Mouse (Mus musculus) frontal cortex, postnatal 36 days (tissue): ENCODE results near the gene Ttc7b.
A peak's percentile ranks its signal among the peaks of the same experiment; 100 is the strongest.

ENCODE experiments used
- DNase-seq, 2 experiments: peaks; one replicate each; pipeline ENCODE4 v3.0.0; 2022; ENCODE audit warnings: low spot score in 2 of 2

Ttc7b gene

GRCm38 (mm10) chr12:100455453-100455852 is 65.2 kb downstream of the Ttc7b start:
- no peak for DNase-seq

GRCm38 (mm10) chr12:100447701-100448277 is 72.8 kb downstream of the Ttc7b start:
- DNase-seq, result no peak

GRCm38 (mm10) chr12:100447161-100447560 is 73.5 kb downstream of the Ttc7b start:
- no peak for DNase-seq

DNA sequence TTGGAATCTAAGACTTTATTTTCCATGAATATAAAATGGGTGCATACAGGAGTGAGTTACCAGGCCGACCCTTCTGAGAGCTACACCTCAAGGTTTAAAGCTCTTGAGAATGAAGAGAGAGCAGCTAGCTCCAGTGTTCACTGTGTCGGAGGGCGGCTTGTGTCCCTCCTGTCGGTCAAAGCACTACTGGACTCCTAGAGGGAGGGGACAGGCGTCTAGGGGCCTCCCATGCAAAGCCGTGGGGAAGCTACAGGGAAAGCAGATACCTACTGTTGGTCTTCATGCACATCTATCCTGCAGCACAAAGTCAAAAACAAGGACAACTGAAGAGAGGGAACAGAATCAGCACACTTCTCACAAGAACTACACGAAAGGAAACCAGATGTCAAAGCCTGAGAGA is 74.9 kb downstream of the Ttc7b start:
- DNase-seq, result no peak

DNA sequence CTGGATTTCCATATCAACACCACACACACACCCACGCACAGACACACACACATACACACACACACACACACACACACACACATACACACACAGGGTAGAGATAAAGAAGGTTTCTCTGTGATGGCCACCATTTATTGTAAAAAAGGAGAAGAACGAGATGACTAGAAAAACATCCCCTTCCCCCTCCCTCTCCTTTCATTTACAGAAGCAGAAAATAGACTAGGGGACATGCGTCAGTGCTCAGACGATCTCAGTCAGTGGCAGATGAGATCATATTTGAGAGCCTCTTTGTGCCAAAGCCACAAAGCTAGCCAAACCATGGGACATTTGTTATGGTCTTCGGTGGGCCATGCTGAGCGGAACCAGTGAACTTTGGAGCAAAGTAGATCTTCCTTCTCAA is 75.4 kb downstream of the Ttc7b start:
- DNase-seq, result no peak

DNA sequence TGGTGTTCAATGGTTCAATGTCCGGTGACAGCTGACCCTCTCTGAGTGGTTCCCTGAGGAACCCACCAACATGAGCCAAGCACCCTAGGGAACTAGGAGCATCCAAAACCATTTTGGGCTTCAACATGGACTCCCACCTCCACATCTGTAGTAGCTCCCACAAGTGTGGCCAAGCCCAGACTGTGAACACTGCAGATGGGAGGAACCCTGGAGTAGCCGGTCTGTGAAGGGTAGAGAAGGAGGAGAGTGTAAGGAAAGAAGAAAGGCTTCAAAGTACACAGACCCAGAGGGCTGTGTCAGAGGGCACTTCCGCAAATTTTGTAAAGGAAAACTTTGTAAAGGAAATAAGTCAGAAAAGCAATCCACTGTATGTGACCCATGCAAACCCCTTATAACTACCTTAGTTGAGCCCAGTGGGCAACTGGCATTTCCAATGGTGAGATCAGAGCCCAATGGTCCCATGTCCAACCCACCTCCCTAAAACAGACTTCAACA is 75.9 kb downstream of the Ttc7b start:
- no peak for DNase-seq

DNA sequence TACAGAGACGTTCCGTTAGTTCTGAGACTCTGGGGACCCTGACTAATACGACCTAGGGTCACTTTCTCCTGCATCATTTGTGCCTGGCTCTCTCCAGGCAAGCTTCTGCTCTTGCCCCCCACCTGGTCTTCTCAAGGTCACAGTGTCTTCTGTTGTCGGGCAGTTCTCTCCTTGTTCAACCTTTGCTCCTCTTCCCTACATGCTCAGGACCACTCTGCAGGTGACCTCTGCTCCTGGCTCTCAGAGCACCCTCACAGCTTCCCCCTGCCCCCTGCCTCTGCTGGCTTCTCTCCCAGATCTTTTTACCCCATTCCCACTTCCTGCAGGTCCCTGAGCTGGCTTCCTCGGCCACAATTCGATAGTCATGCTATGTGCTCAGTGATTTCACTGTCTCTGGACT is 77.2 kb downstream of the Ttc7b start:
- DNase-seq, result no peak

DNA sequence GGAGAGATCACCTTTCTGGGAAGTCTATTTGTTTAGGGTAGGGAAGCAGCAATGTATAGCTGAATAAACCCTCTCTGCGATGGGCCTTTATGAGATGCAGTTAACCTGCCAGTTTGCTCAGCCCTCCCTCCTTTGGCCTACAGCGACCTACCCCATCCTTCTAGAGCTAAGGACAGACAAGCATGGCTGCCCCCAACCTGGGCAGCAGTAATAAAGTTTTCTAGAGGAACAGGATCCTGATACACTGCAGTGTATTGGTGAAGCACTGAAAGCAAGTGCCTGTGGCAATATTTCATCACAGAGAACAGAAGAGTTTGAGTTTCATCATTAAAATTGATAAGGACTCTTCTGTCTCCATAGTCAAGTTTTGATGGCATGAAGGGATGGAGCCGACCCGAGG is 79.0 kb downstream of the Ttc7b start:
- no peak for DNase-seq

DNA sequence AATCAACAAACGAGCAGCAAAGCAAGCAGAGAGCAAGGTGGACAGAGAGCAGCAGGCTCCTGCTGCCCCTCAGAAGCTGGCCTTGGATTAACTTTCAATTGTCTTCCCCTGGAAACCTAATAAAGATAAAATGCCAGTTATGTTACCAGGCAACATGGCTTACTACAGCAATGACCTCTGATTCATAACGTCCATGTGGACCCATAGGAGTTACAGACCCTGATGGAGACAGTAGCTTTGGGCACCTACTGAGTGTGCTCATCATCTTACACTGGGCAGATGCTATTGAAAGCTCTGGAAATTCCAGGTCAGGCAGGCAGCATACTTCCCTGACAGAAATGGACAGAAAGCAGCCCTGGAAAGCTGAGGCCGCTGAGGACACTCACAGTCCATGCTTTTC is 80.7 kb downstream of the Ttc7b start:
- DNase-seq, result no peak

DNA sequence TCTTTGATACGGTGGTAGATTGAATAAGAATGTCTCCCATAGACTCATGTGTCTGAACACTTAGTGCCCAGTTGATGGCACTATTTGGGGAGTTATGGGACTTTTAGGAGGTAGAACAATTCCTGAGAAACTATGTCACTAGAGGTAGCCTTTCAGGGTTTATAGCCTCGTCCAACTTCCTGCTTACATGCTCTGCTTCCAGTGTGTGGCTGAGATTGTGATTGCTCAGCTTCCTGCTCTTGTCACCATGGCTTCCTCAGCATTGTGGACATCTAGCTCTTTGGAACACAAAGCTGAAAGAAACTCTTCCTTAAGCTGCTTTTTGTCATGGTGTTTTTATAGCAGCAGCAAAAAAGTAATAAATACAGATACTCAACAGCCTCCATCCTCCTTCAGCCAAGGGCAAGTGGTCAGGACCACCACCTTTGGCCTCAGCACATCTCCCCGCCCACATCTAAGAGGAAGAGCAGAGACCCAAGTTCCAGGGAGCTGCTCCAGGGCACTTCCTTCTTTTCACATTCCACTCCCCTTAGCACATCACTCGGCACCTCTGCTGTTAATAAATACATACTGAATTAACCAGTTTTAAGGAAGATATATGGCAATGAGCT is 81.4 kb downstream of the Ttc7b start:
- no peak for DNase-seq

GRCm38 (mm10) chr12:100438509-100438908 is 82.1 kb downstream of the Ttc7b start:
- peak in 1 of 2 experiments; percentile 46 for DNase-seq

DNA sequence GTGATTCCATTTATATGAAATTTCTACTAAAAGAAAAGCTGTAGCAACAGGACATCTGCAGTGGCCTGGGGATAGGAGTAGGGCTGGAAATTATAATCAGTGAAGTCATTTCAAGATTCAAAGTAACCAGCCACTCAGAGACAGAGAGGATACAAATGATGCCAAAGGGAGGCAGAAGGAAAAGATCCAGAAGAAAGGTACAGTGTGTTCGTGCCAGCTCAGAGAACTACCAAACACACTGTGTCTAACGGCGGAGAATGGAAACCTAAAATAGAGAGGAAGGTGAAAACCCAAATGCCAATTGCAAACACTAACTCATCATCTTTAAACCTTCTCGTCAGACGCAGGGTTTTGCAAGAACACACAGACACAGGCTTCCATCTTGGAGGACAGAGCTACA is 82.8 kb downstream of the Ttc7b start:
- DNase-seq, result peak in 1 of 2 experiments; percentile 59

DNA sequence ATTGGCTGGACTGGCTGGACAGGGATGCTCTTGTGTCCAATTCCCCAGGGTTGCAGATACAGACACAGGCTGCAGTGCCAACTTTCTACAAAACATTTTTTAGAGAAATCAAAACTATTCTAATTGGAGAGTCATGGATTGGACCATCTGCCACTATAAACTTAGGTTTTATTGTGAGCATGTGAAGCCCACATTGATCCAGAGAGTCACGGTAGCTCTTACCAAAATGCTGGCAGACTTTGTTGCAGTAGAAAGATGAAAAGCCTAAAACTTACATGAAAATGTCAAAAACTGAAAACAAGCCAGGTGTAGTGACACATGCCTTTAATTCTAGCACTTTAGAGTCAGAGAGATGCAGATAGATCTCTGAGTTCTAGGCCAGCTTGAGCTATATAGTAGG is 84.9 kb downstream of the Ttc7b start:
- no peak for DNase-seq

GRCm38 (mm10) chr12:100431830-100432229 is 88.8 kb downstream of the Ttc7b start:
- no peak for DNase-seq

DNA sequence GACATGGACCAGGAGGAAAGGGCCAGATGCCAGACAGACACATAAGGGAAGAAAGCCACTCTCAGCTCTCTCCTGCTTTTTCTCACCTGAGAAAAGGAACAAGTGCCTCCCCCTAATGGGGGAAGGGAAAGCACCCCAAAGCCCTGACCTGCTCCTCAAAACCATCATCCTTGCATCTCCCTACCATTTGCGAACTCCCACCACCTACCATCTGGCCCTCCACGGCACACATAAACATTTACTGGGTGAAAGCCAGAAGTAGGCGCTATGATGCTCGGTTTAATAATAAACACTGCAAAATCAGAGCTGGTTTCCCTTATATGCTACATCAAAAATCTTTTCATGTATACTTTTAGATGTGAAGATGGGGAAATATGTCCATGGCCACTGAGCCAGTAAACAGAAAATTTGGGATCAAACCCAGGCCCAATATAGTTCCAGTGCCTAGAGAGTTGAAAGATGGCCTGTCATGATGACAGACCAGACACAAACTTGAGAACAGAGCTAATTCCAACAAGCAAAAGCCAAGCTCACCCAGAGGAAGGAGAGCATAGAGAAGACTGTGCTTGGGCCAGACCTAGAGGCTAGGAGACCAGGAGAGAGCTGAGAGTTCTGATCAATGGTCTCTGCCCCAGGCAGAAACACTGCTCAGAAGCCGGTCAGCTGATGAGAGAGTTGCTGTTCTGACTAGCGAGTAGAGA is 91.1 kb downstream of the Ttc7b start:
- DNase-seq, result peak in 1 of 2 experiments; percentile 59

DNA sequence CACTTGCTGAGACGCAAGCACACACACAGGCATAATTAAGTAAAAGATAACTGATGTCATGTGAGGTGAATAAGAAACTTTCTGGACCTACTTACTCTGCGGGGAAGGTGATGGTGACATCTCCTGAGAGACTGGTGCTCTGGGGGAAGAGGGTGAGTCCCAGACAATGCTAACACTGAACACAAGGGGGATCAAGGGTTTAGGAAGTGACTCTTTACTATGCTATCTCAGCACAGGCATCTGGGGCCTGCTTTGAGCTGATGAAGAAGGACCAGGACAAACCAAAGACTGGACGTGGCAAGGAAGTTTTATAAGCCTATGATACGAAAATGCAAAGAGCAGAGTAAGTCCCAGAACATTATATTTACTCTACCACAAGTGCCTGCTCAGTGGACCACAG is 92.4 kb downstream of the Ttc7b start:
- DNase-seq, result no peak

DNA sequence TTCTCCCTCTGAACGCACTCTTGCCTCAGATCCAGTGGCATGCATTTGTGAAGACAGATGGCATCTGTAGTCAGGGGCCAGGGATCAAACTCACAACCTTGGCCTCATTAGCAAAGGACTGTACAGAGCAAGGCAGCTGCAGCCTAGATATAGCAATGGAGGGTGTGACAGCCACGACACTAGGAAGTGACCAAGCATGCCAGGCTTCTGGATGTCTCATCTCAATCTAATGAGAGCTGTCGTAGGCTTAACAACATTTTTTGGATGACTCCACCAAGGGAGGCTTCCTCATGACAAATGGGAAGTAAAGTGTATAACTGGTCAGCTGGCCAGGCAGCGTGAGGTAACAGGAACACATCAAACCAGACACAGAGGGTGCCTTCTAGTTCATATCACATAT is 94.4 kb downstream of the Ttc7b start:
- DNase-seq, result no peak

GRCm38 (mm10) chr12:100425028-100425427 is 95.6 kb downstream of the Ttc7b start:
- no peak for DNase-seq

DNA sequence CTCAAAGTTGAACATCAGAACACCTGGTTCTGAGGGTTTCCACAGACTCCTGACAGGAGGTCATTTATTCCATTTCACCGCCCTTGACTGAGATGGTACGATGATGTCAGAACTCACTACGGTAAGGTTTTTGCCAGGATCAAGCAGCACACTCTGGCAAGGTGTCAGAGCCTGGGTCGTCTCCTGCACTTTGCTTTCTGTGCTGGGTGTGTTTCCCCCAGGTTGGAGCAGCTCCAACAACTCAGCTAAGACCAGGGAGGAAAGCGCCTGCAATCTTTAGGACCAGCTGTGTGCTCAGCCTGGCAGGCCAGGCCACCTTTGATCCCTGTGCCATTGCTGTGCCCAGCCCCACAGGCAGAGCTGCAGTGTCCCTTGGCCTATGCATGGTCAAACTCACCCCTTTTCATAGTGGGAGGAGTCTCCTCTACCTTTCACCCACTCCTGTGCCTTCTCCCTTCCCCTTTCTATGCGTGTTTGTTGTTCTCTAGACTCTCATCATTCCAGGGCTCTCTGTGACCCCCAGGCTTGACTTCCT is 98.3 kb downstream of the Ttc7b start:
- DNase-seq, result no peak

GRCm38 (mm10) chr12:100421538-100421937 is 99.1 kb downstream of the Ttc7b start:
- peak in 1 of 2 experiments; percentile 79 for DNase-seq

DNA sequence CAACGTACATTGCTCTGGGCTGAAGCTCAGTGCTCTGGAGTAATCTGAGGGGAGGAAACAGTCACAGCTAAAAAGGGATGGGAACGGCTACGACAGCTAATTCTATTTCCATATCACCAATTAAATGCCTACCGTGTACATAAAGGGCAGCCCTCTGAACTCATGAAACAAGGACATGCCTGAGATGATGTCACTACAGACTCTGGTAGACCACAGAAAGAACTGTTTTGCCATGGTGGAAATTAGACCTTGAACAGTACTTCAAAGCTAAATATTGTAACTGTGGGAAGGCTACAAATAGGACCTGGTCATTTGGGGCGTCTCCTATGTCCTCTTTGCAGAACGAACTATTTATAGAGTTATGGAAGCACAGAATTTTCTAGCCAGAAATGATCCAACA is 99.7 kb downstream of the Ttc7b start:
- no peak for DNase-seq

DNA sequence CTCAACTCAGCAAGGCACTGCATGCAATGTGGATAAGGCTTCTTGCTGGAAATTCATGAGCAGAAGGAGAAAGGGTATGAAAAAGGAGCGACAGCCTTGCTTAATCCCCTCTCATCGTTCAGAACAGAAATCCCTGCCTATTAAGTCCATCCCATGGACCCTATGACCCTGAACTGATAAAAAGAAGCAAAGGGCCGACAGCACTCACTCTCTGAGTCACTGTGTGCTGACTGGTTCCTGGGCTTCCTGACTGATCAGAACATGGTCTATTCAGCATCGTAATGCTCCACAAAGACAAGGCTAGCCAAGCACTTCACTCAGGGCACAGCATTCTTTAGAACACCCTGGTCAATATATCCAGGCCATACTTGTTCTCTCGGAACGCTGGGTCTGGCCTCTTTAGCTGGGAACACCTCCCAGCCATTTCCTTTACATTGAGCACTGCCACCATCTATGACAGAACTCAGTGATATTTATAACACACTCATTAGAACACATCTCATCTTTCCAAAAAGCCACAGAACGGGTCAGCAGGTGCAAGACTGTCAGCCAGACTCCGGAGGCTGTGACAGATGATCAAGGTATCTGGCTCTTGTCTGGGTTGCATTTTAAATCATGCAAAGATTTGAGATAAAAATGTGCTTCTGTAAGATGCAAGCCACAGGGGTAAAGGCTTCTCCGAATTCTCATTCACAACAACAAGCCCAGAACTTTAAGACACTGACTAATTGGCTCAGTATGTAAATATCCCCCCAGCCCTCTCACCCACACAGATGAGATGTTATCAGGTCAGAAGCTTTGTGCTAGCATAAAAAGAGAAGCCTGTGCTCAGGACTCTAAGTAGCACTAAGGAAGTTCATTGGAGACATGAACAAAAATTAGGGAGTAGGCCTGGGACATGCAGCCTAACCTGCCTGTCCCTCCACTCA is 100.4 kb downstream of the Ttc7b start:
- no peak for DNase-seq
